Mouse (Mus musculus) cerebellum, postnatal 36 days (tissue): ENCODE results near the gene Igsf9.

Source experiments
- DNase-seq, 2 experiments: peaks; one replicate each; pipeline ENCODE4 v3.0.0; 2021 to 2022; ENCODE audit warnings: mixed read lengths in 2 of 2

The Igsf9 gene

DNA sequence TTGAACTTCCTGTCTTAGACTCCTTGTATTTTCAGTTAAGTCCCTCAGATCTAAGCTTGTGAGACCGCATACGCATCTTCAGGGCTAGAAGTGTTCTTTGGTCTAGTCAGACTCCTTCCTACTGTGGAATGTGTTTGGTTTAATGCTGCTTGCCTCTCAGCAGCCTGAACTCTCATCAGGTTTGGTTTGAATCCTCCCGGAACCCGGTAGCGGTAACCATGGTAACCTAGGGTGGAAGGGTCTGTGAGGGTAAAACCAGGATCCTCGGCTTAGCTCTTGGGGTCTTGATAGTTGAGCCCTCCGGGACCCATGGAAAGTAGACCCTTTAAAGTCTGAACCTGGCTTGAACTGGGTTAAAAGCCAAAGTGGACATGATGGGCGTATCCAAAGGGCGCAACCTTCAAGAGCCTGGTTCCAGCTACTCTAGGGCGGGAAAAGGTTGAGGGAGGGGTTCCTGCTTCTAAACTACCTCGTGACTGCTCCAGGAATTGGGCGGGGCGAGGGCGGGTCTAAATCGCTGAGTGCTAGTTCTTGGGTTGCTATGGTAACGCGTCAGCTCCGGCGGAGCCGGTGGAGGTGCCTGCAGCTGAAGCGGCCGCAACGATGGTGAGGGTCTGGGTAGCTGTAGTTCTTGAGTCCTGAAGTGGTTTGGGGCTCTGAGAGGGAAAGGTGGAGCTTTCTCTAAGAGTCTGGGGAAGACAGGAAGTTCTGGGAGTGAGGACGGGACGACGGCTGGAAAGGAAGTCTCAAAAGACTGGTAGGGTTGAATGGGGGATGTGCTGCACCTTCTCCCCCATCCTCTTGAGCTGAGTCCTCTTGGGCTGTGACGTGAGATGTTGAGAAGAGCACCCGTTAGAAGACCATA lies 39.2 kb downstream of the Igsf9 start, which contains the start of gene Cfap45:
Gene Cfap45 (plus strand): TSS at position 226 of the 865 bp plus-strand sequence.
- DNase-seq, result peak in 1 of 2 experiments; percentile 23

DNA sequence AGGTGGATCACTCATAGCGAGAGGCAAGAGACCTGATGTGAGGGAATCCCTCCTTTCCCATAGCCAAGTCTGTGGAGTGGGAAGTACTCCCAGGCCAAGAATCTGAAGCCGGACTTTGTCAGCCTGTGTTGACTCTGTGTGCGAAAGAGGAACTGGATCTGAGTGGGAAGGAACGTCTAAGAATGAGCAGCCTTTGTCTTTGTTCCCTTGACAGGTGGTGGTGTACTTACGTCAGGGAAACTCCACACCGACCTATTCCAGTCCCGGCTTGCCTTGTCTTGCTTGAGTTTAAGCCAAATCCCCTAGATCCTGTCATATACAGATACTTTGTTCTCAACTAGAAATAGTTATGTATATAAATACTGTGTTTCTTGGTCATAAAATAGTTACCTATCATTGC lies 40.9 kb downstream of the Igsf9 start:
- DNase-seq, result no peak

- DNase-seq, result no peak
Observed at GRCm38 (mm10) chr1:172523699-172524101, 42.1 kb downstream of the Igsf9 start.

- no peak for DNase-seq
Observed at GRCm38 (mm10) chr1:172525027-172525764, 43.6 kb downstream of the Igsf9 start.

DNA sequence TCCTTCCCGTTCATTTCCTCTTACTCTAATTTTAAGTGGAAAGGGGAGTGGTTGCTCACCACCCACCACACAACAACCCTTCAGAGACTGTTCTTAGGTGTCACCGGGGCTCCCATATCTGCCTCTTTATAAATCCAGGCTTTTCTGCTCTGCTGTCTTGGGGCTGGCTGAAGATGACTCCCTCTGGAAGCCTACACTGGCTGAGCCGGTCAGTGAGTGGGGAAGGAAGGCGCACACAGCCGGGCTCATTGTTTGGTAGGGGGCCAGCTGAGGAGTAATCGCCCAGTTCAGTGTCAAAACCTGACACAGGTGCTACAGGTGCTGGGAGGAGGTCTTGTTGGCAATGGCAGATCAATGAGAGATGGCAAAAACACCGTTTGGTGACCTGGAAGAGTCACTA lies 44.4 kb downstream of the Igsf9 start:
- no peak for DNase-seq

DNA sequence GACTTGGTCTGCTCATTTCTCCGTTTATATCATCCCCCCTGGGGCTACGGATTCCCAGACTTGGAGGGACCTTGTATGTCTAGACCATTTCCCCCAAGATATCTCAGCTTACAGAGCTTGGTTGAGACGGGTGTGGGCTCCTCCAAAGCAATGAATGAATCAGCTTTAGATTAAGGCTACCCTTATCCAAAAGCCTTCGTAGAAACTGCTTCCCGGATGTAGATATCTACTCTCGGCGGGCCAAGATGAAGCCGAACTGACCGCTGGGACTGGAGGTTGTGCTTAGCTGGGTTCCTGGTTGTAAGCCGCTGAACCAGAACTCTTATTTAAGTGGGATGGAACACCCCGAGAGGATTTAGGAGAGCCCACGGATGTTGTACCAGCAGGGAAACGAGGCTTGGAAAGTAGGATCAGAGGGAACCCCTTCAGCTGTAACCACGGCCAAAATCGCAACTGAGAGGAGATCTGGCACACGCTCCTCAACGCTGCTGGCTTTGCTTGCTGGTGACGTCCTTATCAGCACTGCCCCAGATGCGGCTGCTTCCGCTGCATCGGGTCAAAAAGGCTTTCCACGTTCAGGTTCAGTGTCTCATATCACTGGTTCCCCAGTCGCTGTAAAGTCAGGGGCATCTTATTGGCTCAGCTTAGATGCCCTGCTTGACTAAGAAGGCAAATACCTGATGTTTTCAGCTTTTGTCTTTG lies 44.9 kb downstream of the Igsf9 start:
- no peak for DNase-seq

GRCm38 (mm10) chr1:172527431-172527830 lies 45.8 kb downstream of the Igsf9 start:
- no peak for DNase-seq

DNA sequence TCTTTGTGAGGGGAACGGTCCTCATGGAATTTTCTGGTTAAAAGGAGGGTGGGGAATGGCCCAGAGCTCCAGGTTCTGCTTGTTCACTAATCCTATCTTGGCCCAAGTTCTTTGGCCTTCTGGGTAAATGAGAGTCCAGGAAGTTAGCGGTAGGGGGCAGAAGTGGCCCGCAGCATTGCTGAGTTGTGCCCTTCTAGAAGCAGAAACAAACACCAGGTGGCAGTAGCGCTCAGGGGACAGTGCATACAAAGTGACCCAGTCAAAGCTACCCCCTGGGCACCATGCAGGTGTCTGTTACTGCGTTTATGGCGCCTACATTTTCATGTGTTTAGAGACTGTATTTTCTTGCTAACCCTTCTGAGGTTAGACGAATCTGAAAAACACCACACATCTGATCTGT lies 47.1 kb downstream of the Igsf9 start:
- DNase-seq, result peak; percentile 86 to 89

DNA sequence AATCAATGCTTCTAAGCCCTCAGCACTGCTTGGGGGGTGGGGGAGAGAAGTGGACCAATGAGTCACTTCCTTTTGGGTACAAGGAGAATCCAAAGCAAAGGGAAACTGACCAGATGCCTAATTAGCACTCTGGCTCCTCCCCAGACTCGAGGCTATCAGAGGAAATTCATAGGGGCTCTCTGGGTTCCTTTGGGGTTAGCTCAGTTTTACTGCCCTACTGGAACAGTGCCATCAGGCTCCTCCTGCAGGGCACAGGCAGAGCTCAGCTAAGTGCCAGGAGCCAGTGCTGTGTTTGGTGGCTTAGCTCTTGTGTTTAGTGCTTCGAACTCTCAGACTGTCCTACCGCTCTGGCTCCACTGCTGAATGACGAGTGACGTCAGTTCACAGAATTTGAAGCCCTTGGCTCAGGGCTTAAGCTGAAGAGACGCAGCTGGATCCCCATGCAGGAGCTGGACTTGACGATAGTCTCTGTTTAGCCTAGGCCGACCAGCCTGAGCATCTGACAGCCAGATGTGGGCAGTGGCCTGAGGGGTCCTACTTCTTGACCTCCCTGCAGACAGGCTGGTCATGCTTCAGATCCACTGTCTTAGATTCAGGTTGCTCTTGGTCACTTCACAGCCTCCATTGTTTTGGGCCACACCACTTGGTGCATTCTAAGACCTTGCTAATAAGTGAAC lies 49.1 kb downstream of the Igsf9 start:
- DNase-seq, result no peak

GRCm38 (mm10) chr1:172532551-172532950 lies 51.0 kb downstream of the Igsf9 start:
- peak; percentile 62 to 70 for DNase-seq

- DNase-seq, result peak in 1 of 2 experiments; percentile 18
Observed at GRCm38 (mm10) chr1:172535116-172535515, 53.5 kb downstream of the Igsf9 start.

DNA sequence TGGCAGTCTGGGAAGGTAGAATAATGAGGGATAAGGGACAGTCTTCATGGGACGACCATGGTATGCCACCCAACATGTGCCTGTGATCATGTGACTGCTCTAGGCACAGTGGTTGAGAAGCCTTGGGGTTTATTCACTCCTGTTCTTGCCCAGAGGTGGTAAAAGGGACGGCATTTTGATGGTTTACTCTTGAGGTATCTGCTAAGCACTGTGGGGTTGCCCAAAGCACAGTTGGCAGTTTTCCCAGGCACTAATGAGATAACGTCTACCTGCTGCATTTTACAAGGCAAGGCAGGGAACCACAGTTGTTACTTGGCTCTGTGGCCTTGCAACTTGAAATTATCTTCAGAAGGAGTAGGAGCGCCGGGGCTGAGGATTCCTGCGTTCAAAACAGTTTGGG lies 58.2 kb downstream of the Igsf9 start:
- DNase-seq, result no peak

DNA sequence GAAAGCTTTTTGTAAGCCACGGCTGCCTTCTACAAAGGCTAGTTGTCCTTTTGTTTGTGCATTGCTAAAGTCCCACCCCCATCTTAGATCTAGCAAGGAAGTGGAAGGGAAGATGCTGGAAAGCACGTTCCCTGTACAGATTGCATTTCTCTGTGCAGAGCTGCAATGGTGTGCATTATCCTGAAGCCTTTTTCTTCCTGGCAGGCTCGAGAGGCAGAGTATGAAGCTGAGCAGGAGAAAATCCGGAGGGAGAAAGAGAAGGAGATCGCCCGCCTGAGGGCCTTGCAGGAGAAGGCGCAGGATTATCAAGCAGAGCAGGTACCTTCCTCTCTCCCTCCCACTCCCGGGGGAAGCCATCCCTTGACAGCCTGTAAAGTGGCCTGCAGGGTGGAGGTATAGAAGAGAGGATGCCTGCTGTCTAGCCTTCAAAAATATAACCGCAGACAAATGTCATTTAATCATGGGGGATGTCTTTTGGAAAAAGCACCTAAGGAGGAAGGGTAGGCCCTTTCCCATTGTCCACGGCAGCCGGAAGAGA lies 58.8 kb downstream of the Igsf9 start:
- DNase-seq, result no peak

- DNase-seq, result no peak
Observed at GRCm38 (mm10) chr1:172546062-172546461, 64.5 kb downstream of the Igsf9 start.
